Mouse (Mus musculus): ENCODE measurements around the gene Fam53b. TPM values are rescaled to one million over a fixed set of nuclear protein-coding genes. Genes with fewer than 3 reads are reported as not detected.
"Not testable (repeated sequence)": the region's sequence is repeated elsewhere in the genome, so short reads cannot be mapped to it uniquely, and the experiment has no call there.

Fam53b gene
- polyA plus RNA-seq, 1 experiment from 2014 or later: 36.3 TPM

DNA sequence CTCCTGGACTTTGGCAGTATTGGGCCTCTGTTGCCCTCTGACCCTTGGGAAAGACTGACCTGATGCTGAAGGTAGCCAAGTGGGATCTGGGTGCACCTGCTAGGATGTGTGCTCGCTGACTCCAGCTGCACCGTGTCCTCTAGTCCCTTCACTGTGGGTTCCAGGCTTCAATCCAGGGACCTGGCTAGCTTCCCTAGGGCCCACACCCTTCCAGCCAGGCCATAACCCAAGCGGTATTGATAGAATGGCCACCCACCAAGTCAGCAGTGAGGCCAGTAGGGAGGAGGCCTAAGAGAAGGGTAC is 142.9 kb downstream of the Fam53b start:
- CTCF ChIA-PET: interaction anchor here (0.7 kb wide), 1 partner anchor 10 kb away, joined by 3 read pairs; no protein-coding TSS in a partner anchor
- H3K27me3 ChIP-seq: no peaks in the 10 kb centered on the region
- ATAC-seq (no peak), DNase-seq (ENCODE audit: low read depth, low spot score) (no peak)
- POLR2A ChIA-PET: interaction anchor here (0.9 kb wide), 1 partner anchor 9 kb away, joined by 3 read pairs; no protein-coding TSS in a partner anchor
- no peak for TF ChIP-seq CTCF (IDR thresholded peaks at IDR 0.05)
- in situ Hi-C loops (cut with MboI; ENCODE audit: low pct_unique_long_range_greater_than_20kb): no loop called here

GRCm38 (mm10) chr7:132669999-132670862 is 143.5 kb downstream of the Fam53b start:
- ChIA-PET CTCF (interaction anchor here (0.7 kb wide), 1 partner anchor 9 kb away, joined by 3 read pairs; no protein-coding TSS in a partner anchor), POLR2A (interaction anchor here (0.9 kb wide), 1 partner anchor 9 kb away, joined by 3 read pairs; no protein-coding TSS in a partner anchor)
- ATAC-seq (no peak), DNase-seq (ENCODE audit: low read depth, low spot score) (no peak)
- TF ChIP-seq CTCF (IDR thresholded peaks at IDR 0.05): no peak
- no peaks in the 10 kb centered on the region for H3K27me3 ChIP-seq
- in situ Hi-C loops (cut with MboI; ENCODE audit: low pct_unique_long_range_greater_than_20kb): no loop called here

DNA sequence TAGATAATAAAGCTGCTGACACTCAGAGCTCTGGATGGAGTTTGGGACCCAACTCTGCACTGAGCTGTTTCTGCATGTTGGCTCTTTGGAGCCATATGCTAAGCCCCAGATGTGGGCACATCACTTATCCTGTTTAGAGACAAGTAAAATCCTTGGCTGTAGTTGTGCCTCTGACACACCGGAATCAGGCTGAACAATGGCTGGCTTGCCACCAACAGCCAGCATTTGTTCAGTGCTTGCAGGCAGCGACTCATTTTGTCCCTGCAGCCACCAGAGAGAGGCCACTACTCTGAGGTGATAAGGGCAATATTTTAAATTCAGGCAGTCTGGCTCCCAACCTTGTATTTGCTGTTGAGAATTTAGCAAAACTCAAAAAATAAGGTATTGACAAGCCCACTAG is 145.1 kb downstream of the Fam53b start:
- POLR2A ChIA-PET: no interaction called here
- CTCF ChIA-PET: no interaction called here
- H3K27me3 ChIP-seq: no peaks in the 10 kb centered on the region
- DNase-seq (ENCODE audit: low read depth, low spot score) (no peak), ATAC-seq (no peak)
- no peak for TF ChIP-seq CTCF (IDR thresholded peaks at IDR 0.05)
- in situ Hi-C loops (cut with MboI; ENCODE audit: low pct_unique_long_range_greater_than_20kb): no loop called here

GRCm38 (mm10) chr7:132666516-132666915 is 147.2 kb downstream of the Fam53b start:
- ATAC-seq (no peak), DNase-seq (ENCODE audit: low read depth, low spot score) (no peak)
- ChIA-PET CTCF (interaction anchor here (1.0 kb wide), 1 partner anchor 10 kb away, joined by 3 read pairs; no protein-coding TSS in a partner anchor), POLR2A (interaction anchor here (0.6 kb wide), 1 partner anchor 25 kb away, joined by 4 read pairs; no protein-coding TSS in a partner anchor)
- no peak for TF ChIP-seq CTCF (IDR thresholded peaks at IDR 0.05)
- in situ Hi-C loops (cut with MboI; ENCODE audit: low pct_unique_long_range_greater_than_20kb): no loop called here
- no peaks in the 10 kb centered on the region for H3K27me3 ChIP-seq

- no peak for DNase-seq (ENCODE audit: low read depth, low spot score)
- ChIA-PET POLR2A (interaction anchor here (0.7 kb wide), 1 partner anchor 11 kb away, joined by 6 read pairs; no protein-coding TSS in a partner anchor), CTCF (interaction anchor here (1.0 kb wide), 1 partner anchor 9 kb away, joined by 3 read pairs; no protein-coding TSS in a partner anchor)
These were observed 147.9 kb downstream of the Fam53b start for GRCm38 (mm10) chr7:132665664-132666382.

DNA sequence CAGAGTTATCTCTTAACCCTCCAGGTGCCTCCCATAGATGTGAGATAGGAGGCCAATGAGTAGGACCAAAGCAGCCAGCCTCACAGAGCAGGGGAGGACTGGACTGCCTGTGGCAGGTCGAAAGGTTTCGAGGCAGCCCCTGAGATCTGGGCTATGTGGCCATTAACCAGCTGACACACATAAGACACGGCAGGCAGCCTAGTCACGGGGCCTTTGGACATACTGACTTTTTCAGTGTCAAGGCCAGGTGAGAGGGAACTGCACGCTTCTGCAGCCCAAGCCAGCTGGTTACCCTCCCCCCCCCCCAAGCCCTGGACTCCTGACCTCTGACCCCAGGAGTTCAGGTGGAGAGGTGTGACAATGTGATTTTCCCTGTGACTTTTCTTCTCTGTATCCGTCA is 148.9 kb downstream of the Fam53b start:
- no peak for TF ChIP-seq CTCF (IDR thresholded peaks at IDR 0.05)
- POLR2A ChIA-PET: interaction anchor here (0.7 kb wide), 2 partner anchors 12 to 66 kb away, joined by 3 to 6 read pairs; no protein-coding TSS in a partner anchor
- in situ Hi-C loops (cut with MboI; ENCODE audit: low pct_unique_long_range_greater_than_20kb): no loop called here

More at GRCm38 (mm10) chr7:132665664-132666382, 147.9 kb downstream of the Fam53b start:
- in situ Hi-C loops (cut with MboI; ENCODE audit: low pct_unique_long_range_greater_than_20kb): no loop called here
- TF ChIP-seq CTCF (IDR thresholded peaks at IDR 0.05): no peak
- ATAC-seq: no peak
- H3K27me3 ChIP-seq: no peaks in the 10 kb centered on the region

GRCm38 (mm10) chr7:132662831-132663230 is 150.9 kb downstream of the Fam53b start:
- CTCF ChIA-PET; DNase-seq (ENCODE audit: low read depth, low spot score); in situ Hi-C loops (cut with MboI; ENCODE audit: low pct_unique_long_range_greater_than_20kb); ATAC-seq; H3K27me3 ChIP-seq: not testable (repeated sequence)
- POLR2A ChIA-PET: interaction anchor here (0.5 kb wide), 1 partner anchor 120 kb away, joined by 3 read pairs; no protein-coding TSS in a partner anchor

More for the DNA sequence above, 148.9 kb downstream of the Fam53b start:
- H3K27me3 ChIP-seq: no peaks in the 10 kb centered on the region
- no peak for ATAC-seq
- no peak for DNase-seq (ENCODE audit: low read depth, low spot score)
- CTCF ChIA-PET: no interaction called here

Other genes with a start within 250 kb of the Fam53b start
- gene Oat, start 237.5 kb downstream of the Fam53b start, polyA plus RNA-seq (2021): 464 TPM
- gene Nkx1-2, start 214.2 kb downstream of the Fam53b start, polyA plus RNA-seq (2021): 0.26 TPM
- 23.6 TPM for gene Lhpp, start 203.2 kb downstream of the Fam53b start, polyA plus RNA-seq (2021)
- gene Eef1akmt2, start 38.8 kb upstream of the Fam53b start, polyA plus RNA-seq (2021): 42.7 TPM
- gene Abraxas2, start 45.3 kb upstream of the Fam53b start, polyA plus RNA-seq (2021): 40.5 TPM
- gene Zranb1, start 117.3 kb upstream of the Fam53b start, polyA plus RNA-seq (2021): 22.9 TPM

Data from Patski (cell line).